Mouse (Mus musculus) cerebellum, postnatal 14 days (tissue): ENCODE data around the gene Gba.

Source experiments
- DNase-seq, 2 experiments: peaks; one replicate each; pipeline ENCODE4 v3.0.0; 2021; ENCODE audit warnings: mixed read lengths in 2 of 2

The Gba gene

GRCm38 (mm10) chr3:89183058-89183958, 19.4 kb upstream of the Gba start, which contains the start of gene Fam189b:
Fam189b (plus strand) TSS chr3:89183143.
- peak; percentile 91 for DNase-seq

- DNase-seq: peak; percentile 74 to 81
Measured at GRCm38 (mm10) chr3:89183959-89184315, 18.8 kb upstream of the Gba start.

- no peak for DNase-seq
Measured at GRCm38 (mm10) chr3:89187197-89187596, 15.5 kb upstream of the Gba start.

- DNase-seq: no peak
Measured at GRCm38 (mm10) chr3:89187690-89188477, 14.8 kb upstream of the Gba start.

- DNase-seq: no peak
Measured at GRCm38 (mm10) chr3:89188478-89188875, 14.3 kb upstream of the Gba start.

- DNase-seq: no peak
Measured at GRCm38 (mm10) chr3:89190436-89190835, 12.3 kb upstream of the Gba start.

GRCm38 (mm10) chr3:89193351-89193750, 9.4 kb upstream of the Gba start:
- DNase-seq: no peak

- no peak for DNase-seq
Measured at GRCm38 (mm10) chr3:89193853-89194252, 8.9 kb upstream of the Gba start.

- DNase-seq: peak; percentile 88 to 92
Measured at GRCm38 (mm10) chr3:89195979-89196877, 6.5 kb upstream of the Gba start.

GRCm38 (mm10) chr3:89199839-89200238, 2.9 kb upstream of the Gba start:
- DNase-seq: no peak

- no peak for DNase-seq
Measured at GRCm38 (mm10) chr3:89203142-89203514, 400 bp downstream of the Gba start.

- DNase-seq: no peak
Measured at GRCm38 (mm10) chr3:89206079-89206478, 3.4 kb downstream of the Gba start.

- no peak for DNase-seq
Measured at GRCm38 (mm10) chr3:89206695-89207094, 4.0 kb downstream of the Gba start.

GRCm38 (mm10) chr3:89208075-89208657, 5.4 kb downstream of the Gba start:
- DNase-seq: no peak

GRCm38 (mm10) chr3:89208736-89209135, 6.0 kb downstream of the Gba start:
- no peak for DNase-seq

- no peak for DNase-seq
Measured at GRCm38 (mm10) chr3:89209731-89210130, 7.0 kb downstream of the Gba start.

- DNase-seq: no peak
Measured at GRCm38 (mm10) chr3:89210162-89210561, 7.4 kb downstream of the Gba start.

GRCm38 (mm10) chr3:89210731-89211130, 8.0 kb downstream of the Gba start:
- no peak for DNase-seq

GRCm38 (mm10) chr3:89213803-89214530, 11.2 kb downstream of the Gba start:
- DNase-seq: peak; percentile 91 to 92

- DNase-seq: no peak
Measured at GRCm38 (mm10) chr3:89214681-89215411, 12.1 kb downstream of the Gba start, which contains the start of gene Thbs3. Thbs3 (plus strand) TSS chr3:89215180.

GRCm38 (mm10) chr3:89215853-89216252, 13.1 kb downstream of the Gba start:
- peak; percentile 92 to 94 for DNase-seq
